8 mouse cellular contexts compared by ENCODE assay signal in the genomic region with DNA sequence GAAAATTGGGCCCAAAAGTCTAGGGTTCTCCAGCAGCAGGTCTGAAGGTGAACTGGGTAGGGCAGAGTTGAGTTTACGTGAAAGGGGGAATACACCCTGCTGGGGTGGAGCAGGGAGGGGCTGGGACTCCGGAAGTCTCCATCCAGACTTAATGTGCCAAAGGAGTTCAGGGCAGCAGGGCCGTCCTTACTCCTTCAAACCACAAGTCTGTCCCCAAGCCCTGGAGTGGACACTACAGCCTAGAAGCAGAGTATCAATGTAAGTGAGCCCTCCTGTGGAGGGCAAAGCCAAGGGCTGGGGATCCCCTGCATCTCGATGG. TPM values are rescaled to one million over a fixed set of nuclear protein-coding genes. Genes with fewer than 3 reads are reported as not detected.
DNase-seq lines count a peak whose midpoint lies in the region; ATAC-seq and TF ChIP-seq lines count a peak whose summit lies in the region.
"Had no signal": no experiment of that assay in that cellular context is flagged by ENCODE, and none has a peak within 500 bp of the region (broad histone marks: within the 10 kb centered on the region; RNA-seq: fewer than 3 reads in every experiment).

No protein-coding gene starts in this region.

- H3K36me3 ChIP-seq in ES-E14 (ENCODE audit: control insufficient read depth, insufficient read depth, low read length, poor library complexity, severe bottlenecking), result no peaks in the 10 kb centered on the region
- H3K36me3 ChIP-seq in hindbrain, embryonic 13.5 days, result no peaks in the 10 kb centered on the region
- H3K36me3 ChIP-seq in liver, embryonic 16.5 days (ENCODE audit: control insufficient read depth, insufficient read depth), result no peaks in the 10 kb centered on the region

- peak overlapping the region; percentile 98 for H3K4me2 ChIP-seq in hindbrain, embryonic 13.5 days
- peak overlapping the region; percentile 96 for H3K4me2 ChIP-seq in liver, embryonic 16.5 days (ENCODE audit: low read depth, low read length)

- ATAC-seq in hindbrain, embryonic 13.5 days (ENCODE audit: low FRiP score), result no peak
- ATAC-seq in liver, embryonic 16.5 days (ENCODE audit: low read depth), result no peak
- ATAC-seq: inflammation-experienced regulatory T-cells, adult 6 months had no signal

- peak overlapping the region; percentile 14 to 29; a peak in 3 of 4 replicates for H3K4me3 ChIP-seq in ES-E14 (ENCODE audit: insufficient read depth in 1 of 2, low read depth in 1 of 2, low read length in 2 of 2, poor library complexity in 1 of 2, severe bottlenecking in 1 of 2)
- peak overlapping the region; percentile 96; the same call in 1 of the 2 replicates for H3K4me3 ChIP-seq in hindbrain, embryonic 13.5 days
- peak overlapping the region; percentile 67 for H3K4me3 ChIP-seq in liver, embryonic 16.5 days (ENCODE audit: low read depth, low read length)

- H3K27ac ChIP-seq in ES-E14 (ENCODE audit: insufficient read depth, low read depth, low read length, poor library complexity, severe bottlenecking), result peak overlapping the region; percentile 6; the same call in 1 of the 2 replicates
- no peak overlapping the region for H3K27ac ChIP-seq in hindbrain, embryonic 13.5 days
- H3K27ac ChIP-seq in liver, embryonic 16.5 days (ENCODE audit: low read length), result peak overlapping the region; percentile 89

- no peaks in the 10 kb centered on the region for H3K9me3 ChIP-seq in ES-E14 (ENCODE audit: control insufficient read depth, insufficient read depth, low read depth, low read length)
- no peaks in the 10 kb centered on the region for H3K9me3 ChIP-seq in hindbrain, embryonic 13.5 days
- no peaks in the 10 kb centered on the region for H3K9me3 ChIP-seq in liver, embryonic 16.5 days (replicated peaks; ENCODE audit: control insufficient read depth, low read length)

- H3K9ac ChIP-seq in ES-E14 (ENCODE audit: insufficient read depth, low read depth, low read length, poor library complexity, severe bottlenecking), result peak overlapping the region; percentile 63; the same call in 1 of the 2 replicates
- H3K9ac ChIP-seq in hindbrain, embryonic 13.5 days, result peak overlapping the region; percentile 49; the same call in 1 of the 2 replicates
- H3K9ac ChIP-seq in liver, embryonic 16.5 days (ENCODE audit: low read depth, low read length), result peak overlapping the region; percentile 79

- DNase-seq in 416B (ENCODE audit: low read depth) (peak; percentile 71), ES-E14 (ENCODE audit: low read depth, low spot score) (no peak)
- no peak for DNase-seq in spleen, postnatal 14 days (ENCODE audit: low spot score in 2 of 2)
- no peak for DNase-seq in cerebellum, postnatal 25 days
- no peak for DNase-seq in c-Kit-positive CD71-positive TER-119-positive erythroid progenitor cells, embryonic 14.5 days (ENCODE audit: low spot score)

- in situ Hi-C loops in ES-E14 (cut with MboI; ENCODE audit: low sequenced_read_pairs in 2 of 2, unreplicated experiment in 2 of 2), result no loop called here

- H3K27me3 ChIP-seq in hindbrain, embryonic 13.5 days, result 0 out of 2 replicates have a peak, but pooled peaks cover 4% of the 10 kb centered on the region
- H3K27me3 ChIP-seq in liver, embryonic 16.5 days (ENCODE audit: control insufficient read depth, insufficient read depth, low read depth, low read length), result no peaks in the 10 kb centered on the region

- 50% methylated on average over 4 of the region's 4 CpGs for WGBS in hindbrain, embryonic 13.5 days
- WGBS in liver, embryonic 16.5 days (ENCODE audit: insufficient replicate concordance), result 19% methylated on average over 4 of the region's 4 CpGs

- peaks cover 7 to 17% of the 10 kb centered on the region in 2 experiments; a peak in 1 of 4 replicates for H3K4me1 ChIP-seq in ES-E14 (ENCODE audit: control insufficient read depth in 2 of 2, insufficient read depth in 2 of 2, low read length in 2 of 2, poor library complexity in 1 of 2)
- H3K4me1 ChIP-seq in hindbrain, embryonic 13.5 days (replicated peaks), result peaks cover 38% of the 10 kb centered on the region
- H3K4me1 ChIP-seq in liver, embryonic 16.5 days (ENCODE audit: control insufficient read depth, low read depth, low read length), result peaks cover 58% of the 10 kb centered on the region

TF ChIP-seq in ES-E14, 5 proteins besides CTCF, POLR2A, EP300 and RAD21:
- TF ChIP-seq ZC3H11A (IDR thresholded peaks at IDR 0.05; ENCODE audit: borderline replicate concordance, low read depth, low read length) (no peak), MAFK (IDR thresholded peaks at IDR 0.05; ENCODE audit: insufficient read depth, low read depth, low read length) (no peak), CHD2 (IDR thresholded peaks at IDR 0.05; ENCODE audit: low read depth, low read length) (no peak)

RNA-seq across cellular contexts. Expression of gene Myo18a, which starts 2.4 kb away (rescaled TPM):
- 33.3 and 46.5 TPM in 2 replicates for total RNA-seq in ES-E14 (2012; rRNA removed)
- polyA plus RNA-seq in hindbrain, embryonic 13.5 days (2015; fragmentation: Nextera tagmentation; extraction: Ambion mirVana), result 45.4 and 54.0 TPM in 2 replicates
- polyA plus RNA-seq in liver, embryonic 16.5 days (2015; fragmentation: Nextera tagmentation; extraction: Ambion mirVana), result 15.4 and 16.0 TPM in 2 replicates

RNA-seq across cellular contexts. Expression of gene Gm10277, which starts 22.1 kb away (rescaled TPM):
- total RNA-seq in ES-E14 (2012; rRNA removed), result 0.18 and 0.32 TPM in 2 replicates
- 2.0 and 2.7 TPM in 2 replicates for polyA plus RNA-seq in hindbrain, embryonic 13.5 days (2015; fragmentation: Nextera tagmentation; extraction: Ambion mirVana)
- 0.51 and 0.81 TPM in 2 replicates for polyA plus RNA-seq in liver, embryonic 16.5 days (2015; fragmentation: Nextera tagmentation; extraction: Ambion mirVana)

RNA-seq across cellular contexts. Expression of gene Cryba1, which starts 40.3 kb away (rescaled TPM):
- 0.32 TPM in 1 of 2 replicates, not detected in the other for total RNA-seq in ES-E14 (2012; rRNA removed)
- 1.2 and 1.6 TPM in 2 replicates for polyA plus RNA-seq in hindbrain, embryonic 13.5 days (2015; fragmentation: Nextera tagmentation; extraction: Ambion mirVana)
- polyA plus RNA-seq in liver, embryonic 16.5 days (2015; fragmentation: Nextera tagmentation; extraction: Ambion mirVana), result not detected in 2 replicates

Comparison
In these comparisons a context has a peak if more than half of its experiments do, and no peak if none do; other contexts are left out.
1. H3K4me3 ChIP-seq: peak in every context shown above with its lines; median percentile 96 in hindbrain, embryonic 13.5 days; 67 in liver, embryonic 16.5 days; 22 in ES-E14.